Mouse (Mus musculus) ES-CJ7 (cell line): Measurements from ENCODE around the gene Slc1a4.

ENCODE experiments used
- DNase-seq: peaks from one replicate; pipeline ENCODE4 v3.0.0; 2011; ENCODE audit warnings: low read depth, low spot score

Slc1a4 gene

DNA sequence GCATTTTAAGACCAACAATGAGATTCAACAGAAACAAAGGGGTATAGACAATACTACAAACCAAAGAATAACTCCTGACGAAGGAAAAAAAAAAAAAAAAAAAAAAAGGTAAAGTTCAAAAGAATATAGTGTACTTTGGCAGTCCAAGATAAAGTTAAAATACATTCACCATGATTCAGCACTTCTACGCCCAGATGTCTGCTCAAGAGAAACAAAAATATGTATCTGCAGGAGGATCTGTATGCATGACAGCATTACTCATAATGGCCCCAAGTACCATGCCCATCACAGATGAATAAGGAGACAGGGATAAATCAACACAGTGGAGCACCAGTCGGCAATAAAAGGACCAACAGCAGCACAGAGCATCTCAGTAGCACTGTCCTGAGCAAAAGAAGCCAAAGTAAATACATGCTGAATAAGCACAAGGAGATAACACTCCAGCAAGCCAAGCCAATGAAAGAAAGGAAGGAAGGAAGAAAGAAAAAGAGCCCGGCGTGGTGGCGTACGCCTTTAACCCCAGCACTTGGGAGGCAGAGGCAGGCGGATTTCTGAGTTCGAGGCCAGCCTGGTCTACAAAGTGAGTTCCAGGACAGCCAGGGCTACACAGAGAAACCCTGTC, 7.3 kb downstream of the Slc1a4 start:
- DNase-seq = no peak

GRCm38 (mm10) chr11:20324006-20324405, 8.5 kb downstream of the Slc1a4 start:
- no peak for DNase-seq

DNA sequence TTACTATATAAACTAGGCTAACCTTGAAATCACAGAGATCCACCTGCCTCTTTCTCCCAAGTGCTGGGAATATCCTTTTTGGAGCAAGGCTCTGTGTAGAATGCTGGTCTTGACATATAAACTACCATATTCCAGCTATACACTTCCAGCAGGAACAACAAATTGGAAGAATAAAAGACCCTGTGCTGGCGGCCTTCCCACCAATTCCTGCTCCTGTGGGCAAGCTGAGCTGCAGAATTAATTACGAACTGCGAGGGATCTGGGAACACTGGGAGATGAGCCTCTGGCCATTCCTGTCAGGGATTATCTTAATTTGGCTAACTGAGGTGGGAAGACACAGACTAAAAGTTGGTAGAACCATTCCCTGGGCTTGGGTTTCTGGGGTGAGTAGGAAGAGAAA, 10.1 kb downstream of the Slc1a4 start:
- DNase-seq = no peak

- DNase-seq = peak; percentile 80
These were observed 11.9 kb downstream of the Slc1a4 start for GRCm38 (mm10) chr11:20320661-20321060.

- no peak for DNase-seq
These were observed 13.7 kb downstream of the Slc1a4 start for GRCm38 (mm10) chr11:20318659-20319454.

DNA sequence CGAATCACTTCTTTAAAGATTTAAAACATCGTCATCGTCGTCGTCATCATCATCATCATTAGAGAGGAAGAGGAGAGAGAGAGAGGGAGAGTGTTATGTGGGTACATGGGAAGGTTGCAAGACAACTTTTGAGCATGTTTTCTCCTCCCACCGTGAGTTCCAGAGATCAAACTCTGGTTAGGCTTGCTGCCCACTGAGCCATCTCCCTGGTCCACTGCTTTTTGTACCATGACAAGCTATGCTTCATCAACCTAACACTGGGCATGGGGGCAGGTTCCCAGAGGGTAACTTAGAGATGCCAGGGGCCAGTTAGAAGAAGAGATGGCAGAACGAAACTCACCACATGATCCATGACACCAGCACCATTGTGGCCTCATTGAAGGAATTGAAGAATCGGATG, 18.9 kb downstream of the Slc1a4 start:
- DNase-seq = no peak

DNA sequence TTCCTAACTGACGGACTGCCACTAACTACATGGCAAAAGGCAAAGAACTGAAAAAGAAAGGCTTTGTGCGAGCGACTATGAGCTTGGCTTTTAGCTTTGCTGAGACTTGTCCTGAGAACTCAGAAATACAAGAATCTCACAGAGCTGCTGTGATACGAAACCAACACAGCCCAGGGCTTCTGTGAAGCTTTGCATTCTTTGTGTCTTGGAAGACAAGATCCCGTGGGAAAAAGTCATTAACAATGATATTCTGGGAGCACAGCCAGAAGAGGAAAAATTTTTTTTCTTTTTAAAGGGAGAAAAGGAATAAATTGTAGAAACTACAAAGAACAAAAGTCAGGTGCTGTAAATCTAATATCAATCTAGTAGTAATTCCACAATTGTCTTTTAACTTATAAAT, 23.5 kb downstream of the Slc1a4 start:
- no peak for DNase-seq

GRCm38 (mm10) chr11:20307409-20307808, 25.1 kb downstream of the Slc1a4 start:
- DNase-seq = no peak

DNA sequence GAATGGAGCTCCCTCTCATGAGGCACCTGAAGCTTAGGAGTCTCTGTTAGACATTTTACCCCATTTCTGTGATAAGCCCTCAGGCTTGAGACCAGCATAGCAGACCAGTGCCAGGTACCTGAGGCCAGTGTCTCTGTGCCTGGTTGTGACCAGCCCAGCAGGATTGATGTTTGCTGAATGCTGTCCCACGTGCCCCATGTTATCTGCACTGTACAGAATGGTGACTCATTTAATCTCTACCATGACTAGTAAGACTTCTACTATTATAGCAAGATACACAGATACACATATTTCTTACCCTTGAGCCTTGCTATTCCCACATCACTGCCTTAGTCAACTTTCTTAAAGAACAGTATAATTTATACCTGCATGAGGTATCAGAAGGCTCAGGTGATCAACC, 26.9 kb downstream of the Slc1a4 start:
- no peak for DNase-seq

- peak; percentile 46 for DNase-seq
These were observed 28.2 kb downstream of the Slc1a4 start for GRCm38 (mm10) chr11:20304341-20304740.

GRCm38 (mm10) chr11:20301332-20301731, 31.2 kb downstream of the Slc1a4 start:
- no peak for DNase-seq

GRCm38 (mm10) chr11:20300850-20301249, 31.7 kb downstream of the Slc1a4 start:
- DNase-seq = no peak

DNA sequence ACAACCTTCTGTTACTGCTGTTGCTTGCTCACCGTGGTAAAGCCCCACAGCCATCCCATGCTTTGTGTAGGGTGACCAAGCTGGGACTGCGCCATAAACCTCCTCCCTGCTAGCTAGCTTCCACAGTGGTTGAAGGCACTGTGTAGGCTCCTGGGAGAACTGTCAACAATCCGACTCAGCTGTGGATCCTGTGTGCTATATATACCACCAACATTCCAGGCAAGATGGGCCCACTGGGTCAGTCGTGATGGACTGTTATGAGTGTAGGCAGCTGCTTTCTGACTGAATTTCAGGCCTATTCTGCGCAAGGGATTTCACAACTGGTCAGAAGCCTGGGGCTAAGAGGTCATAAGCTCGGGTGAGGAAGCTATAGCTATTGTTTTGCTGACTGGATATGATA, 32.6 kb downstream of the Slc1a4 start:
- DNase-seq = no peak

DNA sequence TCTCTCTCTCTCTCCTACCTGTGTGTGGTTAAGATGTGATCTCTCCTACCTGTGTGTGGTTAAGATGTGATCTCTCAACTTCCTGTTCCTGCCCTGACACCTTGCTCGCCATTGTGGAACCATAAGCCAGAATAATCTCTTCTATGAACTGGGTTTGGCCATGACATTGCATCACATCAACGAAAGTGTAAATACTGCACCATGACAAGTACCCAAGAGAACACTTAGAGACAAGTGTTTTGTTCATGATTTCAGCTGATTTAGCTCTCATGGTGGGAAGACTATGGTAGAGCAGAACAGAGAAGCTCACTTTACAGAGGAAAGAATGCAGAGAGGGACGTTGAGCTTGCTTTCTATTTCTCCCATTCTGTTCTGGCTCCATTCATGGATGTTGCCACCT, 48.0 kb downstream of the Slc1a4 start:
- no peak for DNase-seq

DNA sequence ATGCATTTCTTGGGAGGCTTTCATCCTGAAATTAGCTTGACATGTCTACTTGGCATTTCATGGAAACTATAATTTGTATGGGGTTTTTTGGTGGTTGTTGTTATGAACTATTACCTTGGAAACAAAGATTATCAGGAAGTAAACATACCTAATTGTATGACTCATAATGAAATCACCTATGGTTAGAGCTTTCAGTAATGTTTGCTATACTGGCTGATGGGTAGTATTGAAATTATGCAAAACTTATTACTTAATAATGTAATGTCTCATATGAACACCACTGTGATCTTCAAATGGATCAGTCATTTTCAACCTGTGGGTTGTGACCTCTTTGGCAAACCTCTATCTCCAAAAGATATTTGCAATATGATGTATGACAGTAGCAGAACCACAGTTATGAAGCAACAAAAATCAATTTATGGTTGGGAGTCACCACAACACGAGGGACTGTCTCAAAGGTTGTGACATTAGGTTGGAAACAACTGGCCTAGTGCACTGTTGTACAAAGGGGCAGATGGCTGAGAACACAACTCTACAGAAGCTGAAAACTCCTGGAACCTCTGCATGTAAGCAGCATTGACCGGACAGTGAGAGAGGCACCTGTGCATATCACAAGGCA, 49.8 kb downstream of the Slc1a4 start:
- no peak for DNase-seq

- no peak for DNase-seq
These were observed 51.5 kb downstream of the Slc1a4 start for GRCm38 (mm10) chr11:20280982-20281381.

DNA sequence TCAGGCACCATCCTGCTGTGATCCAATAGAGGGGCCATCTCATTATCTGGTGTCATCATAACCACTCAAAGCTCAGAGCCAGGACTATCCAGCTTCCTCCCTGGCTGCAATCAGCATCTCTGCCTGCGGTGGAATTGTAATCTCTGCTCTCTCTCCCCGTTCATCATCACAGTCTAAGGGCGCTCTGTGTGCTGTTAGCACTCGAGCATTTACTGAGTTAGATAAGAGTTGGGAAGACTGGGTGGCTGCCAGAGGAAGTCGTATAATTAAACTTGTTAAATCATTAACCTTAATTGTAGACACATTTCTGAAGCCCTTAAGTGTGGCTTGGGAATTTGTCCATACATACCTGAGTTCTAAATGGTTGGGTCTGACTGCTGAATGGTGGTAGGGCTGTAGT, 53.8 kb downstream of the Slc1a4 start:
- no peak for DNase-seq

DNA sequence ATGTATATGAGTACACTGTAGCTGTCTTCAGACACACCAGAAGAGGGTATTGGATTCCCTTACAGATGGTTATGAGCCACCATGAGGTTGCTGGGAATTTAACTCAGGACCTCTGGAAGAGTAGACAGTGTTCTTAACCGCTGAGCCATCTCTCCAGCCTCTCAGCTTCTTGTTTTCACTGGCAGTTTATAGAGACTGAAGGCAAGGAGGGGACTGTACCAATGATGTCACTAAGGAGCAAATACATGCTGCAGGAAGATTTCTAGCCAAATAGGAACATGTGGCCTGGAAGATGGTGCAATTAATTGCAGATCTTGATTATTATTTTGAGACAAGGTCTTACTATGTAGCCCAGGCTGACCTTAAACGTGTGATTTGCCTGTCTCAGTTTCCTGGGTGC, 55.4 kb downstream of the Slc1a4 start:
- DNase-seq = no peak

DNA sequence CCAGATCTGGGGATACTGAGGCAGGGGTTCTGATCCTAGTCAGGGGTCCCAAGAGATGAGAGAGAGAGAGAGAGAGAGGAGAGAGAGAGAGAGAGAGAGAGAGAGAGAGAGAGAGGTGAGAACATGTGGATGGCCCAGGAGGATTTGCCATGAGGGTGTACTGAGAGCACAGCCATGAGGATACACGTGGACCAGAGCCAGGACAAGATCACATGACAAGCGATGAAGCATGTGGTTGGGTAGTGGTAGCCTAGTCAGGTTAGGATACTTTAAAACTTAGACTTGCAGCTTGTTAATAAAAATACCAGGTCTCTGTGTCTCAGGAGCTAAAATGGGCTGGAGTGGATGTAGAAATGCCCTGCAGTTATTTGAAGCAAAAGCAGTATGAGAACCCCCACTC, 56.5 kb downstream of the Slc1a4 start:
- DNase-seq = no peak

DNA sequence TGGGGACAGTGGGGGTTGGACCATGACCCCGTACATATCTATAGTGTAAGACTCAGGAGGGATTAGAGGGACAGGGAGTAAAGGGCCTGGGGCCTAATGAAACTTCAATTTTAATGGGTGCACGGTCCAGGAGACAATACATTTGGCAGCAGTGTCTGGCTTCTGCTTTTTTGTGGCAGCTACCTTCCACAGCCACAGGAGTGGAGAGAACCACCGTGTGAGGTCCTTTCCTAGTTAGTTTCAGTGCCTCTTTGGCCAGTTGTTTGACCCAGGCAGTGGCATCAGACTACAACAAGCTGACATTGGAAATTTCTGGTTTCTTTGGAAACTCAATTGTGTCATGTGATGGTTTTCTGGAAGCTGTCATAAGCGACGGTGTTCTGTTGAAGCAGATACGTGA, 62.6 kb downstream of the Slc1a4 start:
- no peak for DNase-seq

GRCm38 (mm10) chr11:20262628-20263380, 69.7 kb downstream of the Slc1a4 start:
- peak; percentile 44 for DNase-seq

DNA sequence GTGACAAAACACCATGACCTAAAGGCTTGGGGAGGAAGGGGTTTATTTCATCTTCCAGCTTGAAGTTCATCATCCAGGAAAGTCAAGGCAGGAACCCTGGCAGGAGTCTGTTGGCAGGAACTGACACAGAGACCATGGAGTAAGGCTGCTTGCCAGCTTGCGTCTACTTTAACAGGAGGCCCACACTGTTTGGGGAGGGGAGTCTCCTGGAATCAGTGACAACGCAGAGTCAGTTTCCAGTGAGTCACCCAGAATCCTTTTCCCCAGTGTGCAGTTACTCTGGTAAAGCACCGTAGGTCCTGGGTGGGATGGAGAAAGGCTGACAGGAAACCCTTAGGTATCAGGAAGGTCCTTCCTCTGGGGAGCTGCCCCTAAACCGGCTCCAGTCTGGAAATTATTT, 77.7 kb downstream of the Slc1a4 start:
- no peak for DNase-seq
